Mouse (Mus musculus) adrenal gland (tissue): ENCODE results near the gene Flnb.

ENCODE experiments used
- intact Hi-C: fragments of 180-260 bp; cut with DNase I; formaldehyde crosslinking; loops from one replicate; pipeline ENCODE4 v1.15.1; 2025

The Flnb gene

DNA sequence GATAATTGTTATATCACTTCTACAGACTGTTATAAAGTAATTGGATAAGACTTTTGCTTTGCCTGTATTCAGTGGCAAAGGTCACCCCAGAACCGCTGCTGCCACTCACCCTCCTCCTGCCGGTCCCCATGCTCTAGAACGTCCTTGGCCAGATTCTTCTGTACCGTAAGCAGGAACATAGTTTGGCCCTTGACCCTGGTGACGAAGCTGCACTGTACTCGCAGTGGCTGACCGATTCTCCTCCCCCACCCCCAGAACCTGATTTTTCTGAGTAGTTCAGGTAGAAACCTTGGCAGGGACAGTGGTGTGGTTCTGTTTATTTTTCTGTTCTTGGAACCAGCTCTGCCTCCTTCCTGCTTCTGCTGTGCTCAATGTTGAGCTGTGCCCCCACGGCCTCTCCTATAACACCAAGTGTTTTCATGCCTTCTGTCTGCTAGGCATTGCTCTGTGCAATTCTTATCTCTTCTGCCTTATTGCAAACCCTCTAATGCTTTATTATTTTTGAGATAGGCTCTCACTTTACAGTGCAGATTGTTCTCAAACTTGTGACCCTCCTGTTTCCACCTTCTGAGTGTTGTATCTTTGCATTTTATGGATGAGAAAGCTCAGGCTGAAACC, 7.0 kb downstream of the Flnb start:
- intact Hi-C loops: loop anchor here (2.0 to 10.0 kb wide), 2 partner anchors 26 to 50 kb away; no protein-coding TSS in a partner anchor

DNA sequence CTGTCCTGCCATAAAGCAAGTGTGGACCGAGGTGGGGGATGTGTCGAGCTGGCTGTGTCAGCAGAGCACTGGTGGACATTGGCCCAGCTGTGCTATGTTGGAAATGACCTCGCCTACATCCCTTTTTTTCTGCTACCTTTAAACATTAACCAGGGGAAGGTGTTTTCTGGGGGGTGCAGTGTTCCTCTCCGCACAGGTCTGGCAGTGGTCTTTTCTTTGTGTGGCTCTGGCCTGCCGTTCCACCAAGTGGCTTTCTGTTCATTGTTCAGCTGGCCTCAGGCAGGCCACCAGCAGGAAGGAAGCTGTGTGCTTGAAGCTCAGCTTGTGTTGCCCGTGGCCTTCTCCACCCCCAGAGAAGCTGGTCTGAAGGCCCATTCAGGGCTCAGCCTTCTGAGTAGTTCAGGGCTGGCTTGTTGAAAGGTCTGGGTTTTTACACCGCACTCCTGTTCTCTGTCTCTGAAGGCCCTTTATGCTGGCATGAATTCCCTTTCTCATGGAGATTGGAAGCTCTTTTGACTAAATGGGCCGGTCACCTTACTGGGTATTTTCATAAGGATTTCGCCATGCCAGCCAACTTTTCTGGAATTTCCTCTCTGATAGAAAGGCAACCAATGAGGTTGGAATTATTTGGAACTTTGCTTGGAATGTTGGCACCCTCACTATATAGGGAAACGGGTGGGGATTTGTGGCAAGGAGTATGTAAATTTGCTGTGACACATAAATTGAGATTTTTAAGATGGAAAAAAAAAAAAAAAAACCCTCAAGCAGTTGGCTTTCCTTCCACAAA, 8.6 kb downstream of the Flnb start:
- intact Hi-C loops: loop anchor here (10.0 kb wide), 1 partner anchor 48 kb away; no protein-coding TSS in a partner anchor

DNA sequence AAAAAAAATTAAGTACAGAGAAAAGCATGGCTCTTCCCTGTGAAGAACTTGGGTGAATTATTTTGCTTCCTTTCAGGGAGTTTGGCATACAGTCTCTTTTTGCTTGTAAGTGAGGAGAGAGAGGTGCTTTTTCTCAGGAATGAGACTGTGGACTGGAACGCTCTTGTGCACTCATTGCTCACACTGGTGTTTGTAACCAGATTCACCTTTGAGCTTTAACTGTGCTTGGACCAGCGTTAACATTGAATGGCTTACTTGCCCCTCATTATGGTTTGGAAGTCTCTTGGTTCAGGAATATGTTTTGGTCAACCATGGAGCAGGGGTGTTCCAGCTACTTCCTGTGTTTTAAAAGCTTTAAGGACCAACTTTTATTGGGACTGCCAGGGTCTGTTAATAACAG, 11.4 kb downstream of the Flnb start:
- intact Hi-C loops: loop anchor here (10.0 kb wide), 1 partner anchor 46 kb away; no protein-coding TSS in a partner anchor

DNA sequence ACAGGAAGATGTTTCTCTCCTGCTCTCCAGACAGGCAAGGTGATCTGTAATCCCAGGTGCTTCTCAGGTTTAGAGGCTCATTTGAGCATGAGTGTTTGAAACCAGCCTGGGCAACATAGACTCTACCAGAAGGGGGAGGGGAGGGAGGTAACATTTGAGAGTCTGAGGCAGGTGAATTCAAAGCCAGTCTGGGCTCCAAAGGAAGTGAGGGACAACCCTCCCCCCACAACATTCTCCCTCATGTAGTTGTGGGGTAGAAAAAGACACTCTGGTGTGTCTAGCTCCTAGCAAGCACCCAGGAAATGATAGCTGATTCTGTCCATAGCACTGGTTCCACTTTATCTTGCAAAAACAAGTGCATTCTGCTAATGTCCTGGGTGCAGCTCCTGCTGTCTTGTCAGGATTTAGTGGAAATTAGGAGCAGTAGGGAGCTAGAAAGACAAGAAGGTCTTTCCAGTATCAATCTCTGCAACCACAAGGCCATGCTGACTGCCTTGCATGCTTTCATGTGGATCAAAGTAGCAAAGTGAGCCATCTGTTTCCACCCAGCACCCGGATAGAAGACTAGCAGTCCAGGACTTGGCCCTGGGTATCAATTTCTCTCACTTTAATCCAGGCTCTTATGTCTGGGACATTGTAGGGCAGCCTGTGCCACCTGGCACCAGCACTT, 14.1 kb downstream of the Flnb start:
- intact Hi-C loops: no loop called here

DNA sequence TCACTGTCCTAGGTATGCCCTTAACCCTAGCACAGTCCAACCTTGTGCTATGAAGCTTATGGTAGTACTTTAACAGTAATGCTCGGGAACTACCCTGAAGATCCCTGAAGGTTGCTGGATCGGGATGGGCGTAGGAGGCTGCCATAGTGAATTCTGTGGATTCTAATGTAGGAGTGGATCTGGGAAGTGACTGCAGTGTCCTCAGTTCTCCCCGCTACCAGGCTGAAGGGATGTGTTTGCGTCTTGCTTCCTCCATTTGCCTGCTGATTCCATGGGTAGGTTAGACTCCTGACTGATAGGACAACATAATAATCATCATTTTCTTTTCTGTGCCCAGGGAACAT, 14.7 kb downstream of the Flnb start:
- intact Hi-C loops: no loop called here

DNA sequence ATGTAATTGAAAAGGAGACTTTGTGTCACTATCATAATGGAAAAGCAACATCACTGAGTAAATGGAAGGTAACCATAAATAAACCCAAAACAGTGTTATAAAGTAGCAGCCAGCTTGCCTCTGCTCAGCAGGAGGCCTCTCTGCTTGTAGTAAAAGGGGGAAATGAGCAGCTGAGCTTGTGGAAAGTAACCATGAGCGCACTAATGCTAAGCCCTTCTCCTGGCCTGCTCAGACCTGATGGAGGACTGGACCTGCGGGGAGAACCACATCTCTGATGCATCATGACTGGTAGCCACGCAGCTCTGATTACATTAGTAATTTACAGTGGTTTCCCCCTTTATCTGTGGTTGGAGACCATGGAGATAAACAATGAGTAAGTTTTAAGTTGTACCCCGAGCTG, 15.7 kb downstream of the Flnb start:
- intact Hi-C loops: no loop called here

DNA sequence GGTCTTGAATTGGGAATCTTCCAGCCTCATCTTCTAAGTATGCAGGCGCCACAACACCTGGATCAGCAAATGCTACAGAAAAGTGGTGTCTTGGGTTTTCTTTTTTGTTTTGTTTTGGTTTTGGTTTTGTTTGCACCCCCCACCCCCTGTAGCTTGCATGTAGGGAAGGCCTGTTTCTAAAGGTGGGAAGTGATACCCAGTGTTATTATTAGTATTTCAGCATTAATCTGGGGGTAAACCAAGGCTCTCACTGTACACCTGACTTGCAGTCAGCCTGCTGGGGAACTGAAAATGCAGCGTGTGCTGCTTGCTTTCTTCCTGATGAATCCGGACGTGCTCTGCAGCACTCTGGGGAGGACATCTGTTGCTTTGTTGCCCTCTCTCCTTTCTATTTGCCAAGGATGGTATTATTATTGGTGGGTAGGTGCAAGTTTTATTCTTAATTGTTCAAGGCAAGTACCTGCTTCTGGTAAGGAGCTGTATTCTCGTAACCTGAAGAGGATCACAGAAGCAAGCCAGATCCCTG, 20.9 kb downstream of the Flnb start:
- intact Hi-C loops: no loop called here

DNA sequence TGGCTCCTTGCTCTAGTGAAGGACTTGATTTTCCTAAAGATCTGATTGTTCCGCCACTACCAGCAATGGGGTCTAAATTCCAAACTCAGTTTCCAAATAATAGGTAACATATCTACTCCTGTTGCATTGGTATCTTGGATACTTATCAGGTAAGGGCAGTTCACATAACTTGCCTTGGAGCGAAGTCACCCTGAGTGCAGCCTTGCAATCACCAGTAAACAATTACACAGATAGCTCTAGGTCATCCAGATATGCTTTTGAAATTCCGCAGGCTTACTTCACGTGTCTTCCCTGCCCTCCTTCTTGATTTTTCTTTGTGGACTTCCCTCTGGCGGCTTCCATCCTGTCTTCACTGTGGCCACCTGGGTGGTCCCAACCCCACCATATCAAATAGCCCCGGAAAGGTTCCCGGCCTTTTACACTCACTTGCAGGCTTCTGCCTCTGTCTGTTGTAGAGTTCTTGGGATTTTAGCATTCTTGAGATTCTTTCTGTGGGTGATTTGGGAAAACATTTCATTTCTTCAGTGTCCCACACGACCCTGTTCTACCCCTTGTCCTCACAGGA, 22.3 kb downstream of the Flnb start:
- intact Hi-C loops: no loop called here

DNA sequence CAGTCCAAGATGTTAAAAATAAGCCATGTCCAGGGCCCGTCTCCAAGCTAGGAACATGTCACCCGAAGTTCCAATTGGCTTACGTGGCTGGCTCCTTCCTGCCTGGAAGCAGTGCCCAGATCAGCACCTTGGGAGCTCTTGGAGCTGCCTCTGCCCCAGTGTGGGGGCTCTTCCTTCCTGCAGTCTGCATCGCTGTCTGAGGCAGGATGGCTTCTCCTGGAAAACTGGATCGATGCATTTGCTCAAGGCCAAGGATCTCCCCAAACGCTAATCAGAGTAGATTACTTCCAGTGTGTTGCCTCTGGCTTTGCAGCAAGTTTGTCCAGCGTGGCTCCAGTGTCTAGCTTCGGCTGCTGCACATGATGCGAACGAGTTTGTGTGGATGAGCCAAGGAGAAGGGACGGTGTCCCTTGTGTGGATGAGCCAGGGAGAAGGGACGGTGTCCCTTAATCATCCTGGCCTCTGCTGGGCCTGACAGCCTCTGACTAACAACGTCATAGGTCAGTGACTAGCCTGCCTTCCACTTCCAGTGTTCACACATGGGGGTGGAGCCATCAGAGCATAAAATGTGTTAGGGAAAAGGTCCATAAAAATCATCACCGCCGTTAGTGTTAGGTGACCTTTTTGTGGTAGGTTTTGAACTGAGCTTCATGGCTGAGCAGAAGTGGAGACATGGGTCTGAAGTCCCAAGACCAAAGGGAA, 25.0 kb downstream of the Flnb start:
- intact Hi-C loops: no loop called here

DNA sequence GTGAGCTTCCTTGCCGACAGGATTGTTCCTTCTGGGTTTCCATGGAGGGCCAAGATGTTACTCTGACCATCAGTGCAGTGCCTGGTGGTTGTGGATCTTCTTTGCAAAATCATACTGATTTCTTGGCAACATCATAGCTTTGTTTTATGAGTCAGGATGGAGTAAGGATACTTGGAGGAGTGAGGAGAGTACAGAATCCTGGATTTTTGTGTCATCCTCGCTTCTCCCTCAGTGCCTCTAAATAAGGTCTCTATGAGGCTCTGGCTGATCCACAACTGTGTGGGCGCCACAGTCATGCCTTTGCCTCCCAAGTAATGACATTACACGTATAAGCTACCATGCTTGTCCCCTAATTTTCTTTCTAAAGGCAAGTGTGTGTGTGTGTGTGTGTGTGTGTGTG, 28.9 kb downstream of the Flnb start:
- intact Hi-C loops: no loop called here

DNA sequence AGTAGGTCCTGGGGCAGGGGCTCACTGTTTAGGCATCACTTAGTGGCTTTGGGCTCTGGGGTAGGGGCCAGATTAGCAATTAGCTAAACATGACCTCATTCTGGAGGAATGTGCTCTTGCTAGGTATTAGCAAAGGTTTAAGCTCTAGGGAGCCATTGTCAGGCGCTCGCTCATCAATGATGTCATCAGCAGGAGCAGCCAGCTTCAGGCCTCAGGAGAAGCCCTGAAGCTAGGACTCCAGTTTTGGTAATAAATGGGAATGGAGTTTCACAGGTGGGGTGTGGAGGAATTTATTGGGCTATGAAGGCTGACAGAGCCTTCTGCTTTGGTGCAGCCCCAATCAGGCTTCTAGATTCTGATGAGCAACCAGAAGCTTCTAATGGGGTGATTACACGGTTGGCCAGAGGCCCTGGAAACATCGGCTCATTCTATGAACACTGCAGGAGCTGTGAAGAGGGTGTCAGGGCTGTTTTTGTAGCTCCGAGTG, 30.0 kb downstream of the Flnb start:
- intact Hi-C loops: no loop called here

DNA sequence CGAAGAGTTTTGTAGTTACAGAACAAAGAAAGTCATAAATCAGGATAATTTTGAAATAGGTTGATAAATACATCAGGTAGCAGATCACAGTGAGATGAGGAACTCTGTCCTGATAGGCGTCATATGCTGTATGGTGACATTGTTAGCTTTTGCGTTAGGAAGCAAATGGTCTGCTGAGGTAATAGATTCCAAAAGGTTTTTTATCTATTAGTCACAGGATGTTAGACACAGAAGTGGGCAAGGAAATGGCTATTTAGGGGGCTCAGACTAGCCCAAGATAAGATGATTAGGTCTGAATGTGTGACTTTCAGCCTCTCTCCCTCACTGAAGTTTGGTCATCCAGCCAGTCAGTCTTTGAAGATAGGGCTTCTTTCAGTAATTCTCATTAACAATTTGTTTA, 33.2 kb downstream of the Flnb start:
- intact Hi-C loops: loop anchor here (2.0 kb wide), 1 partner anchor 26 kb away; no protein-coding TSS in a partner anchor

DNA sequence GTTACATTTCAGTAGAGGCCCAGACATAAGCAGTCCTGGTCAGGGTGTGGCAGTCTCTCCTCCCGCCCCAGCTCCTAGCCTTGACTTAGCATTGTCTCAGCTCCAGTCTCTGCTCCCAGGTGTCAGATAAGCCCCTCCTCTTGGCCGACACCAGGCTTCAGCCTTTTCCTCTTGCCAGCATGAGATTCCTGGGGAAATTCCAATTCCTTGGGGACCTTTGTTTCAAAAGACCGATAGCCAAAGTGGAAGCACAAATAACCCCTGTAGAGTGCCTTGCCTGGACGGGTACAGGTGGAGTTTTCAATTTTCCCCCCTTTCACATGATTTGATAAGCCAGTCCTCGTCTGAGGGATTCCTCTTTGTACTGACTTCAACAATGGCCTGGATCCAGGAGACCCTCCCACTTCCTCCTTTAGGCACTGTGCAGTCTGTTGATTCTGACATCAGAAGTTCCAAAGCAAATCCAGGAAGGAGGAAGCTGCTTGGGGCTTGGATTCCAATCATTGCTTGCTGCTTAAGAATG, 33.8 kb downstream of the Flnb start:
- intact Hi-C loops: loop anchor here (2.0 kb wide), 1 partner anchor 27 kb away; no protein-coding TSS in a partner anchor

DNA sequence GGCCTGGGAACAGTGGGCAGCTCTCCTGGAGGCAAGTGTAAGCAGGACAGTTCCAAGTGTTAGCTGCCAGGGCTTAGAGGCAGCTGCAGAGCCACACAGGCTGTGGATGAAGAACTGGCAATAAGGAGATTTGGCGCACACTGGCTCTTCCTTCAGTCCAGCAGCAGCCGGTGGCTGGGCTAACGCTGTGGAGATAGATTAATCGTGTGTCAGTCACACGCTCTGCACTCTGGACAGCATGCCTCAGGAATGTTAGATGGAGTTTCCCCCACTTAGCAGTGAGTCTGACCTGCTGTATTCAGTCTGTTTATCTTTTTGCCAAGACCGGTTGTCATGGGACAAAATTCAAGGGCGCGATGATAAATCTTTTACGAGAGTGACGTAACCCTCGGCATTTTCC, 35.9 kb downstream of the Flnb start:
- intact Hi-C loops: no loop called here

DNA sequence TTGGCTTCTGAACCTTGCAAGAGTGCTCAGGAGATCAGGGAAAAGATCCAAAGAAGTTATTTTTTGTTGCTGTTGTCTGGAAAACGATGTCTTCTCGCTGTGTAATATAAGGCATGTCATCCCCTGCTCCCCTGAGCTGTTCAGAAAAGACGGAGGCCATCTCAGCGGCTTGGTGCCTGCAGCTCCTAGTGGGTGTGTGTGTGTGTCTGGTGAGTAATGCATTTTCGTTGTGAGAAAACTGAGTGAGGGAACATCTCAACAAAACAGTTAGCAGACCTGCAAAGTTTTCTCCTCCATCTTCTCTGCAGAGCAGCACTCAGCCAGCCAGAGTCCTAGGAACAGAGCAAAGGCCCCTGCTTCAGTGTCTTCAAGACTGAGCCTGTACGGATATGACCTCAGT, 36.6 kb downstream of the Flnb start:
- intact Hi-C loops: no loop called here

DNA sequence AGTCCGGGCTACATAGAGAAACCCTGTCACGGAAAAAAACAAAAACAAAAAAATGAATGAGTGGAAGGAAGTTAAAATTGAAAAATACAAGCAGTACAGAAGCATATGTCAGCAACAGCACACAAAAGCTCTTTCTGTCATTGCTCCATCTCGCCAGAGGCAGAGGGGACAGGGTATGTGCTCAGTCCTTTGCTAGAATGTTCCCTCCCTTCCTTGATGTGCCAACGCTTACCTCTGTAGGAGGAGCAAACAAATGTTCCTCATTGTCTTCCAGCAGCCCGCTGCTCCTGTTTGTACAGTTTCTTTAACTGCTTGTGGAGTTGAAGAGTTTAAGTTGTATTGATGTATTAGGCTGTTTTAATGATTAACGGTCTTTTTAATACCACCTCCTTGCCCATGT, 37.3 kb downstream of the Flnb start:
- intact Hi-C loops: no loop called here

DNA sequence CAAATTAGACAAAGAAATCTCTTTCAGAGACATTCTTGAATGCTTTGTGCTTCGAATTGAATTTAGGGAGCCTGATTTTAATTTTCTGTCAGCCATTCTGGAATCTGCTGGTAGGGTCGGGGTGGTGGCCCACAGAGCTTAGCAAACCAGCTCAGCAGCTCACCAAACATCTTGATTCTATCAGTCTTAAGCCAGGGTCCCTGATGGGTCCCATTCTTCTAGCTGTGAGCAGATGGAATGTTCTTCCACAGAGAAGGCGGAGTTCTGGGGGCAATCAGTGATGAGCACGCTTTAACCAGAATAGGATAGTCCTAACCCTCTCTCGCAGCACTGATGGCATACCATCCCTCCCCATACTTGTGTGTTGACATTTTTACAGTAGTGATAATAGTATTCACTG, 37.7 kb downstream of the Flnb start:
- intact Hi-C loops: no loop called here

DNA sequence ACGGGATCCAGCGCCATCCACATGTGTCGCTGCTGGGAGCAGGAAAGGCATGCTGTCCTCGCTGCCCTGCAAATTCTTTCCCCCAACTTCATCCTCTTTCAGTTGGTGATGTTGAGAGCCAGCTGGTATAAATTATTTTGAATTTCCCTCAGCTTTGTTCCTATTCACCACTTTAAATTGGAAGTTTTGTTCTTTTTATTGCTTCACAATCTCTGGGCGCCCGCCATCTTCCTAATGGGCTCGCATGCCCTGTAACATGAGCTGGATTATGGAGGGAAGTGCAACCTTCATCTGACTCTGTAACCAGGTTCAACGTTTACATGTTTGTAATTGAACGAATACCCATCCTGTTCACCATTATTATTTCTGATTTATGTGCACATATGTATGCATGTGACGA, 38.6 kb downstream of the Flnb start:
- intact Hi-C loops: no loop called here

DNA sequence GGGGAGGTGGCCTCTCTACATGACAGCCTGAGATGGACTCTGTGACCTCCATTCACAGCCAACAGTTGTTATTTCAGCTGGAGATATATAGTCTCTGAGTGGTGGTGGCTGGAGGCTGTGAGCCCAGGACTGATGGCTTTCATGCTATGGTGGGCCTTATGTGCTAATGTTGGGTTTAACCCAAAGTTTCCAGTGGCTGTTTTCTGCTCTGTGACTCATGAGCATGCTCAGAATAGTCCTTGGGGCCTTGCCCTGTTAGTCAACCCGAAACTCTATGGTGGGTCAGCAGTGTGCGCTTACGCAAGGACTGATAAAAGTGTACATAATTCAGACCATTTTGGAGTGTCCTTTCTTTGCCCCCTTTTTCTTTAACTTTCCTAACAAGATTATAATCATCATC, 40.1 kb downstream of the Flnb start:
- intact Hi-C loops: no loop called here

DNA sequence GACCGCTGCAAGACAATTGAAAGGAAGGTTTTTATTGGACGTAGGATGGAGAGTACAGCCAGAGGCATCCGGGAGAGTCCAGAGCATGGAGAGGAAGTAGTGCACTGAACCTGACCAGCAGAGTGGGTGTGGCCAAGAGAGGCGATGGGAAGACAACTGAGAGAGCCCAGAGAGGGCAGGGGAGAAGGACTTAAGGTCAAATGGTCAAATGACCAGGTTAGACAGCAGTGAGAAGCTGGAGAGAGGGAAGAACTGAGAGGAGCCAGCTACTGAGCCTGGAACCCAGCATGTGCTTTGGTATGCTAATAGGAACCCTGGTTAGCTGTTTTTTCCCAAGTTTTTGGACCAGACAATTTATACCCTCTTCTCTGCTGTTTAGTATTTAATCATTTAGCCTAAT, 40.7 kb downstream of the Flnb start:
- intact Hi-C loops: no loop called here
